Mouse (Mus musculus) neural tube, embryonic 12.5 days (tissue): Measurements from ENCODE around the gene Stx2. TPM values are rescaled to one million over a fixed set of nuclear protein-coding genes. Genes with fewer than 3 reads are reported as not detected.
A peak's percentile ranks its signal among the peaks of the same experiment; 100 is the strongest.
"Not testable (repeated sequence)": the region's sequence is repeated elsewhere in the genome, so short reads cannot be mapped to it uniquely, and the experiment has no call there.

ENCODE experiments used
- ATAC-seq: fragments of 200-750 bp; cut with Nextera tagmentation; 2 replicates; pipeline ENCODE4 v1.8.0; 2017; ENCODE audit warnings: low read depth, mild to moderate bottlenecking, moderate TSS enrichment, moderate library complexity; ENCODE audit not compliant: low FRiP score
- H3K27ac ChIP-seq: fragments of 300-500 bp; sonication (generic); 2 replicates; pipeline ENCODE4 v1.5.1; 2016
- H3K27me3 ChIP-seq: fragments of 300-500 bp; sonication (generic); replicated peaks from 2 replicates; pipeline ENCODE4 v1.6.1; 2016; ENCODE audit warnings: mild to moderate bottlenecking
- H3K36me3 ChIP-seq: fragments of 300-500 bp; sonication (generic); 2 replicates; pipeline ENCODE4 v1.6.1; 2016; ENCODE audit warnings: mild to moderate bottlenecking
- H3K4me1 ChIP-seq: fragments of 300-500 bp; sonication (generic); 2 replicates; pipeline ENCODE4 v1.6.1; 2016
- H3K4me2 ChIP-seq: fragments of 300-500 bp; sonication (generic); replicated peaks from 2 replicates; pipeline ENCODE4 v1.6.1; 2016; ENCODE audit warnings: mild to moderate bottlenecking
- H3K4me3 ChIP-seq: fragments of 300-500 bp; sonication (generic); 2 replicates; pipeline ENCODE4 v1.5.1; 2016
- H3K9ac ChIP-seq: fragments of 300-500 bp; sonication (generic); 2 replicates; pipeline ENCODE4 v1.6.1; 2016; ENCODE audit warnings: mild to moderate bottlenecking
- H3K9me3 ChIP-seq: fragments of 300-500 bp; sonication (generic); 2 replicates; pipeline ENCODE4 v1.6.1; 2016; ENCODE audit warnings: mild to moderate bottlenecking
- WGBS: fragments of 180-500 bp; shearing (Covaris S2); methylation state at CpG from one replicate; pipeline ENCODE4 v1.1.7; 2016; 5-methylcytosine and 5-hydroxymethylcytosine counted together
- polyA plus RNA-seq: library from polyadenylated mRNA; unstranded; fragments of >200 nt; fragmentation: Nextera tagmentation; extraction: Ambion mirVana; gene quantifications from 2 replicates; pipeline ENCODE4 v1.2.1, GENCODE M21; 2016

Gene Stx2
- polyA plus RNA-seq, 1 experiment from 2014 or later, result 37.0 TPM

DNA sequence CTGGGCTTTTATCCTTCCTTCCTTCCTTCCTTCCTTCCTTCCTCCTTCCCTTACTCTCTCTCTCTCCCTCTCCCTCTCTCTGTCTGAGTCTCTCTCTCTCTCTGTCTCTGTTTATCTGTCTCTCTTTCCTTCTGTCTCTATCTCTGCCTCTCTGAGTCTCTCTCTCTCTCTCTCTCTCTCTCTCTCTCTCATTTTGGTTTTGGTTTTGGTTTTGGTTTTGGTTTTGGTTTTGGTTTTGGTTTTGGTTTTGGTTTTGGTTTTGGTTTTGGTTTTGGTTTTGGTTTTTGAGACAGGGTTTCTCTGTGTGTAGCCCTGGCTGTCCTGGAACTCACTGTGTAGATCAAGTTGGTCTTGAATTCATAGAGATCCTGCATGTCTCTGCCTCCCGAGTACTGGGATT, 30.9 kb downstream of the Stx2 start:
- not testable (repeated sequence) for H3K27ac ChIP-seq, H3K4me1 ChIP-seq, ATAC-seq, H3K9ac ChIP-seq, H3K27me3 ChIP-seq, H3K36me3 ChIP-seq, H3K4me2 ChIP-seq, H3K9me3 ChIP-seq, H3K4me3 ChIP-seq
- 80% methylated on average over 1 of the region's 1 CpGs for WGBS

DNA sequence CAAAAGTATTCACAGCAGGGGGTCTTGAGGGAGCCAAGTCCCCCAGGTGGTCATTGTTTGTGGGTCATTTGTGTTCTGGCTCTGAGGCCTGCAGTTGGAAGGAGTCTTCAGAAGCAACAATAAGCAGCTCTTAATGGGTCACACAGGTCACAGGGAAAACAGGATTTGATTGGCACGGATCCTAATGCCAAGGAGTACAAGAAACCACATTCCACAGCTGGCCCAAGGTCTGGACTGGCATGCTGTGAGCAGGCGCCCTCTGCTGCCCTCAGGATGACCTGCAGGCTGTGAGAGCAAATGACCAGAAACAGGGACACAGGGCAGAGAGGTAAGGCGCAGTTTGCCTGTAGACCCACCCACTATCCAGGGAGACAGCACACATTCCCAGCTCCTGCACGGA, 32.1 kb downstream of the Stx2 start:
- no peaks in the 10 kb centered on the region for H3K9me3 ChIP-seq
- no peak overlapping the region for H3K27ac ChIP-seq
- 0 out of 2 replicates have a peak, but pooled peaks cover 3% of the 10 kb centered on the region for H3K4me1 ChIP-seq
- H3K27me3 ChIP-seq, result no peaks in the 10 kb centered on the region
- no peak for ATAC-seq
- WGBS, result 16% methylated on average over 4 of the region's 4 CpGs
- no peak overlapping the region for H3K4me2 ChIP-seq
- H3K4me3 ChIP-seq, result no peak overlapping the region
- H3K36me3 ChIP-seq, result no peaks in the 10 kb centered on the region
- H3K9ac ChIP-seq, result no peak overlapping the region

DNA sequence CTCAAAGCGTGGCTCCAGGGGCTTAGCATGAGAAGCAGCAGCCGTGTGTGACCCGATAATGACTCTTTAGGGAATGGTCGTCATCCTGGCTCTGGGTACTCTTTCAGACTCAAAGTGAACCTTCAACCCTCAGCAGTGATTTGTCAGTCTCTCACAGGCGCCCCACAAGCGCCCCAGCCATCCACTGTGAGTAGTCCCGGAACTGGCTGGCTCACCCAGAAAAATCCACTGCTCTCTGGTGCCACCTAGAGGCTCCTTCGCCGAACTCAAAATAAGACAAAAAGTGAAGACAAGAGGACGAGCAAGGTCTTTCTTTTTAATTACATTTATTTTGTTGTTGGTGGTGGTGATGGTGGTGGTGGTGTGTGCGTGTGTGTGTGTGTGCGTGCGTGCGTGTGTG, 37.1 kb downstream of the Stx2 start:
- Histone ChIP-seq H3K4me2 (no peak overlapping the region), H3K9me3 (0 out of 2 replicates have a peak, but pooled peaks cover 4% of the 10 kb centered on the region), H3K36me3 (no peaks in the 10 kb centered on the region), H3K4me1 (0 out of 2 replicates have a peak, but pooled peaks cover 3% of the 10 kb centered on the region), H3K27ac (no peak overlapping the region), H3K27me3 (no peaks in the 10 kb centered on the region), H3K9ac (no peak overlapping the region), H3K4me3 (no peak overlapping the region)
- 0 out of 2 replicates have a peak, but pooled peaks have one; percentile 63 for ATAC-seq
- WGBS, result 18% methylated on average over 14 of the region's 14 CpGs

DNA sequence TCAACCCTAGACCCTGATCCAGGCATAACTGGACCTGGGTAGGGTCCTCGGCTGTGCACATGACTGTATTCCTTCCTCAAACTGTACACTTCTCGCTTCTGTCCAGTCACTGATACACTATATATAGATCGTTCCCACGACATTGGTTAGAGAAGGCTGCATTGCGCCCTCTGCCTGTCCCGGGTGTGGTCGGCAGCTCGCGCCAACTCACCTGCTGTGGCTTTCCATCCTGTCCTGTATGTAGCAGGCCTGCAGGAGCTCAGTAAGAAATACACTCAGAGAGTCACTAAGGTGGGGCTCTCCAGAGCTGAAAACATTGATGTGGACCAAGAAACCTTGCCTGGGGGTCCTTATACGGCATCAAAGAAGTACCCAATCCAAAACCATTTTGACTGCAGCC, 37.5 kb downstream of the Stx2 start:
- Histone ChIP-seq H3K27ac (no peak overlapping the region), H3K9ac (no peak overlapping the region), H3K4me2 (no peak overlapping the region), H3K4me1 (no peaks in the 10 kb centered on the region), H3K4me3 (no peak overlapping the region), H3K27me3 (no peaks in the 10 kb centered on the region), H3K9me3 (0 out of 2 replicates have a peak, but pooled peaks cover 4% of the 10 kb centered on the region), H3K36me3 (no peaks in the 10 kb centered on the region)
- ATAC-seq, result no peak
- WGBS, result 77% methylated on average over 10 of the region's 10 CpGs

DNA sequence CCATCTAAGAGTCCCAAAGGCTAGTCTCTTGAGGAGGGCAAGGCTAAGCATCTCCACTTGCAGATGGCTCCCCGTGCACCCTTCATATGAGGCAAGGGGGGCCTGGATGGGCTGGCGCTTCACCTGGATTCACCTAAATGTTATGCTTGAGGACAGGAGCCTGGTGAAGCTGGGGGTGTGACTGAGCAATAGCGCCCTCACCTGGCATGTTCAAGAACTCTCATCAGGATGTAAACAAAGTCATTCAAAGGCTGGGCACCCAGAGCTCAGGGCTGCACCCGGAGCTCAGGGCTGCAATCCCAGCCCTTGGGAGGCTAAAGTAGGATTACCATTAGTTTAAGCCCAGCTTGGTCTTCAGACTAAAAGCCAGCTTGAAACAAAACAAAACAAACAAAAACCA, 44.0 kb downstream of the Stx2 start:
- 60% methylated on average over 4 of the region's 4 CpGs for WGBS
- no peak overlapping the region for H3K4me3 ChIP-seq
- no peak overlapping the region for H3K27ac ChIP-seq
- H3K9me3 ChIP-seq, result peaks cover 16% of the 10 kb centered on the region
- no peak overlapping the region for H3K4me2 ChIP-seq
- no peaks in the 10 kb centered on the region for H3K4me1 ChIP-seq
- no peak overlapping the region for H3K9ac ChIP-seq
- no peaks in the 10 kb centered on the region for H3K36me3 ChIP-seq
- no peak for ATAC-seq
- no peaks in the 10 kb centered on the region for H3K27me3 ChIP-seq

DNA sequence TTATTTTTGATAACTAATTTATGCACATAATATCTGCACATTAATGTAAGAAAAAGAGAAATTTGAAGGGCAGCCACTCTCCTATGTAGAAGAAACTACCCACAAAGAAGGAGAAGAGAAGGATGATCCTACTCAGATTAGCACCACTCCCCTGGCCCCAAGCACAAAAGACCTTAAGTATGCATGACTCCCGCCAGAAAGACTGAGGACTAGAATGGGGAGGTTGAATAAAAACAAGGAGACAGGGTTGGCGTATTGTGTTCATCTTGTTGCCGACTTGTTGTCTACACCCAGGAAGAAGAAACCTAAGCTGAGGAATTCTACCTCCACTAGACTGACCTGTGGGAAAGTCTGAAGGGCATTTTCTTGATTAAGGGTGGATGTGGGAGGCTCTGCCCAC, 49.5 kb downstream of the Stx2 start:
- Histone ChIP-seq H3K4me1 (no peaks in the 10 kb centered on the region), H3K9me3 (peaks cover 12% of the 10 kb centered on the region), H3K36me3 (no peaks in the 10 kb centered on the region), H3K4me2 (no peak overlapping the region), H3K27me3 (no peaks in the 10 kb centered on the region), H3K27ac (no peak overlapping the region), H3K4me3 (no peak overlapping the region), H3K9ac (no peak overlapping the region)
- ATAC-seq, result no peak
- WGBS, result 75% methylated on average over 3 of the region's 3 CpGs

DNA sequence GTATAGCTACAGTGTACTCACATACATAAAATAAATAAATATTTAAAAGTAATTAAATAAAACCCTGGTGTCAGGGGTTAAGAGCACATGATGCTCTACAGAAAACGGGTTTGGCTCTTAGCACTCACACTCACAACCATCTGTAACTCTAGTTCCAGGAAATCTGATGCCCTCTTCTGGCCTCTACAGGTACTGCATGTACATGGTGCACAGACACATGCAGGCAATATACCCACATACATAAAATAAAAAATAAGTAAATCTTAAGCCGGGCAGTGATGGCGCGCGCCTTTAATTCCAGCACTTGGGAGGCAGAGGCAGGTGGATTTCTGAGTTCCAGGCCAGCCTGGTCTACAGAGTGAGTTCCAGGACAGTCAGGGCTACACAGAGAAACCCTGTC, 54.0 kb downstream of the Stx2 start:
- not testable (repeated sequence) for H3K27ac ChIP-seq, H3K4me3 ChIP-seq, ATAC-seq, H3K36me3 ChIP-seq, H3K9ac ChIP-seq, H3K4me1 ChIP-seq, H3K4me2 ChIP-seq, H3K9me3 ChIP-seq
- H3K27me3 ChIP-seq, result peaks cover 10% of the 10 kb centered on the region; the same call in 1 of the 2 replicates
- WGBS, result 92% methylated on average over 5 of the region's 5 CpGs

DNA sequence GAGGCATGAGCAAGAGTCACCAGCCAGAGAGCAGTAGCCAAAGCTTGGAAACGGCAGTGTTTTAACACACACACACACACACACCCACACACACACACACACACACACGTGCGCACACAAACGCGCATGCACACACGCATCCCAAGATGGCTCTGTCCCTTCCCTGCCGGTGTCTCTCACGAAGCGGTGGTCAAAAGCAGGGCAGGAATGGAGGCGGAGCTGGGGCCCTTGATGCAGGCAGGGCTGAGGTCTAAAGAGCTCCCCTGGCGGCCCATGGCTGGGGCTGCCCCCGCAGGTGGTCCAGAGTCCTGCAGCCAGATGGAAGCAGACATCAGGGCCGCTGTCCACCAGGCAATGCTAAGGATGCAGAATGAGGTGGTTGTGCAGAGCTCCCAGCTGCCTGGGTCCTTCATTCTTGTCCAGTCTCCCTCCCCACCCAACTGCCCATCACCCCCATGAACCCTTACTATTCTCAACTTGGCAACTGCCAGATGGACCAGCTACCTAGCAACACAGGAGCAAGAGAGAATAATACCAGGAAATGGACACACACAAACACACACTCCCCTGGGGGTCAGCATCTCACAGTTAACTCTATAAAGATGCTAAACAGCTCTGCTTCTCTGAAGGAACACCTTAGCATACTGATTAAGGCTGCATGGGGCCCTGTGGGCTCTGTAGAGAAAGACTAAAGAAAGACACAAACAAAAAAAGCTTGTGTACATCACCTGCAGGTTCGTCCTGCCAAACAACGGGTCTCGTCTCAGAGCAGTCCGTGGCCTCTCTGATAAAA, 54.9 kb downstream of the Stx2 start, which contains the start of gene Rimbp2:
Gene Rimbp2 (minus strand): TSS at position 209 of the 793 bp plus-strand sequence.
- ATAC-seq, result peak; percentile 72
- H3K4me3 ChIP-seq, result peak within 1 kb of the TSS; percentile 48
- no peaks in the 10 kb centered on the region for H3K36me3 ChIP-seq
- peak within 1 kb of the TSS; percentile 67 for H3K9ac ChIP-seq
- WGBS, result 9% methylated on average over 16 of the region's 17 CpGs
- H3K9me3 ChIP-seq, result no peaks in the 10 kb centered on the region
- peaks cover 10% of the 10 kb centered on the region; the same call in 1 of the 2 replicates for H3K27me3 ChIP-seq
- H3K27ac ChIP-seq, result peak within 1 kb of the TSS; percentile 29; the same call in 1 of the 2 replicates
- peaks cover 9% of the 10 kb centered on the region for H3K4me1 ChIP-seq
- peak within 1 kb of the TSS; percentile 79 for H3K4me2 ChIP-seq

DNA sequence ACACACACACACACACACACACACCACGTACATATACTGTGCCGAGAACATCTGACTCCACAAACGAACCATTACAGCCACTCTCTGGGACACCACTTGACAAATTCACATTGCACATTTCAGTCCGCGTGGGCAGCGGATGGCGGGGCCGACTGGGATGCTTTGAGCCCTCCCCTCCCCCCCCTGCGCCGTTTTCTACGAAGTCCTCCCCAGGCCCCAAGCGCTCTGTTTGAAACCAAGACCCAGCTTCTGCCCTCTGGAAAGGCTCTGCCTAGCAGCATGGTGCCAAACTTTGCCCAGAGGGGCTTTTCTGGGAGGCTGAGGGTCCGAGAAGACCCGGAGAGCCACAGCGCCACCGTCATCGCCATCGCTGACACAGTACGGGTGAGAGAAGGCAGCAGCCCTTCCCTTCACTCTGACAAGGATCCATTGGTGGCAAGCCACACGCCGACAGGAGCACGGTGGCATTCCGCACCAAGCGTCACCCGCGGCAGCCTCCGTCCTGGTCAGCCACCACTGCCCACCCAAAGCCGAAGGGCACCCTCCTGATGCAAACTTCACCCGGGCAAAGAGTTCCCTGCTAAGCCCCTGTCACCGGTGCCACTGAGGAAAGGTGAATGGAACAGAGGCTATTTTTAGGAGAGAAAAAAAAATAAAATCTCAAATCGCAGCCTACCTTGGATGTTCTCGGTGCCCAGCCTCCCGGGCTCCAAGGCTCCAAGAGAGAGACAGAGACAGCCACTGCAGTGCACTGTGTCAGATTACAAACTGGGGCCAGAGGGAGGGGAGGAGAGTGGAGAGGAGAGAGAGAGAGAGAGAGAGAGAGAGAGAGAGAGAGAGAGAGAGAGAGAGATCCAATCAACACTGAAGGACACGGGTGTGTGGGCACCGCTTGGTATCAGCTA, 55.8 kb downstream of the Stx2 start:
- peak overlapping the region; percentile 48 for H3K4me3 ChIP-seq
- peak; percentile 54 for ATAC-seq
- no peaks in the 10 kb centered on the region for H3K36me3 ChIP-seq
- H3K9me3 ChIP-seq, result no peaks in the 10 kb centered on the region
- peak overlapping the region; percentile 67 for H3K9ac ChIP-seq
- peaks cover 10% of the 10 kb centered on the region; the same call in 1 of the 2 replicates for H3K27me3 ChIP-seq
- H3K4me1 ChIP-seq, result peaks cover 9% of the 10 kb centered on the region
- H3K27ac ChIP-seq, result peak overlapping the region; percentile 29; the same call in 1 of the 2 replicates
- WGBS, result under 1% methylated on average over 35 of the region's 35 CpGs
- peak overlapping the region; percentile 79 for H3K4me2 ChIP-seq

DNA sequence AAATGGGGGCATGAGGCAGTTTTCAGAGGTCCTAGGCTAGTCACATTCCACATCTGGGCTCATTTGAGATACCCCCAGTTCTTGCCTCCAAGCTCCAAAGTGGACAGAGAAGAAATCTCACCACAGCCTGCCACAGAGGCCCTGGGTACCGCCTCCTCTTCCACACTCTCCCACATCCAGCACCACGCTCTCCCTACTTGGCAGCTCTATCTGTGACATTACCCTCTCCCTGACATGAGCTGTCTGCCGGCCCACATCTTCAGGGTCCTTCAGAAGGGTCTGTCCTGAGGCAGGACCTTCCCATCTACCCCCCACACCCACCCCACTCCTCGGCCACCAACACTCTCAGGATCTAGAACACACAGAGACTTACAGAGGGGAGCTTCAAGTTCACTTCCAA, 56.9 kb downstream of the Stx2 start:
- Histone ChIP-seq H3K4me1 (peaks cover 9% of the 10 kb centered on the region), H3K27ac (no peak overlapping the region), H3K9ac (peak overlapping the region; percentile 67; the same call in 1 of the 2 replicates), H3K4me3 (peak overlapping the region; percentile 48), H3K9me3 (no peaks in the 10 kb centered on the region), H3K4me2 (peak overlapping the region; percentile 79), H3K27me3 (peaks cover 10% of the 10 kb centered on the region; the same call in 1 of the 2 replicates), H3K36me3 (no peaks in the 10 kb centered on the region)
- no peak for ATAC-seq
- 44% methylated on average over 4 of the region's 4 CpGs for WGBS

DNA sequence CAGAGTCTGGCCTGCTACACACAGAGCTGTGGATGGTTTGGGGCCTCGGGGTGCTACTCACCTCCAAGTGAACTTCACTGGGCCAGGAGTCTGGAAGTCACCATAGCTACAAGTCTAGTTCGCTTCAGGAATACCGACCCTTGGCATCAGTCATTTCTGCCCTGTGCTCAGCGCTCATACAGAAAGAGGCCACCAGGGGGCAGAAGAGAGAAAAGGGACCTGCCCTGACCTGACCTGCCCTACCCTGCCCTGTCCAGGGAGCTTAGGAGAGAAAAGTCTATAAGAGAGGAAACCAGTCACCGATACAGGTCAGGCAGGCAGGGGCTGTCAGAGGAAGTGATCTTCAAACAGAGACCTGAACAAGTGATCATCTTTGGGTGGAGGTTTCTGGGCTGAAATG, 61.3 kb downstream of the Stx2 start:
- H3K9ac ChIP-seq, result no peak overlapping the region
- no peaks in the 10 kb centered on the region for H3K36me3 ChIP-seq
- peaks cover 3% of the 10 kb centered on the region for H3K4me1 ChIP-seq
- H3K27ac ChIP-seq, result no peak overlapping the region
- H3K27me3 ChIP-seq, result peaks cover 8% of the 10 kb centered on the region; the same call in 1 of the 2 replicates
- no peak overlapping the region for H3K4me2 ChIP-seq
- WGBS, result 79% methylated on average over 5 of the region's 5 CpGs
- no peak for ATAC-seq
- no peak overlapping the region for H3K4me3 ChIP-seq
- H3K9me3 ChIP-seq, result no peaks in the 10 kb centered on the region

DNA sequence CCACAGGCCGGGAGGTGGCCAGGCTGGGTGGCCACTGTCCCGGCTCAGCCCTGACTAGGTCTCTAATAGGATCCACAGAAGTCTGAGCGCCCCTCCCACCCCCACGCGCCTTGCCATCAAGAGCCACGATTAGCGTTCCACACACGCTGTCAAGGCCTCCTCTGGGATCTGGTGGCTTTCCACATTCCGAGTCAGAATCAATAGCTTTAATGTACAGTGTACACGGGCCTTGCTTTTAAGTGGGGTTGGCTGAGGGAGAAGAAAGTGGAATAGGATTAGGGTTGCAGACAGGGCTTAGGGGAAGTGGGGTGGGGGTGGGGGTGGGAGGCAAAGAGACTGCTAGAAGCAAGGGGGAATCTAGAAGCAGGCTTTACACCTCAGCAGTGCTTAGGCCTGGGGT, 67.9 kb downstream of the Stx2 start:
- Histone ChIP-seq H3K4me2 (no peak overlapping the region), H3K4me1 (peaks cover 6% of the 10 kb centered on the region; the same call in 1 of the 2 replicates), H3K27ac (no peak overlapping the region), H3K9me3 (no peaks in the 10 kb centered on the region), H3K36me3 (no peaks in the 10 kb centered on the region), H3K27me3 (no peaks in the 10 kb centered on the region), H3K9ac (no peak overlapping the region), H3K4me3 (no peak overlapping the region)
- WGBS, result 84% methylated on average over 10 of the region's 10 CpGs
- ATAC-seq, result no peak
